Mouse (Mus musculus): ENCODE measurements around the gene Adam11.

DNA sequence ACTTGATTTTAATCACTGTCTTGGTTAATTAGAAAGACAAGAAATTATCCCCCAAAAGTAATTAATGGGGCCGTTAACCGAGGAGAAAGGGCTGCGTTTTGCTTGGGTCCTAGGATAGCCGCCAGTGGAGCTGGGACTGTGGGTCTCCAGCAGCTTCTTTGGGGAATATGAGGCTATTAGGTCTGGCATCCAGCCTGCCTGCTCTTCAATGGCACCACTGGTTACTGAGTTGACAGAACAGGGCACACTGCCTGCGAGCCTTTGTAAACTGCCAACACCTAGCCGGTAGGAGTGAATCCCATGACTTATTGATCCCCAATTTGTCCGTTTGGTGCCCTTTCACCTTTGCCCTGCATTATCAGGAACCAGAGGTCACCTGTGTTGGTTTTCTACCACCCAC, 19.2 kb upstream of the Adam11 start:
- TF ChIP-seq CTCF (IDR thresholded peaks at IDR 0.05; ENCODE audit: control insufficient read depth, insufficient read depth, insufficient replicate concordance, low read depth, low read length) (no peak), POLR2A (IDR thresholded peaks at IDR 0.05; ENCODE audit: control insufficient read depth, low read depth, low read length) (no peak)
